Mouse (Mus musculus) kidney, adult 2 months (tissue): Measurements from ENCODE around the gene Magi2. TPM values are rescaled to one million over a fixed set of nuclear protein-coding genes. Genes with fewer than 3 reads are reported as not detected.

Experiments
- DNase-seq: peaks from one replicate; pipeline ENCODE4 v3.0.0; 2021
- H3K27ac ChIP-seq: fragments of 200-500 bp; 2 replicates; pipeline ENCODE4 v1.5.1; 2012; ENCODE audit warnings: low read depth, low read length, control low read depth, inconsistent platforms; ENCODE audit not compliant: insufficient read depth
- H3K27me3 ChIP-seq: fragments of 200-500 bp; replicated peaks from 2 replicates; pipeline ENCODE4 v1.6.1; 2012; ENCODE audit warnings: mild to moderate bottlenecking, moderate library complexity, low read length, inconsistent platforms; ENCODE audit not compliant: control insufficient read depth, insufficient read depth
- H3K36me3 ChIP-seq: fragments of 200-500 bp; 2 replicates; pipeline ENCODE4 v1.6.1; 2012; ENCODE audit warnings: mild to moderate bottlenecking, moderate library complexity, low read length, inconsistent platforms; ENCODE audit not compliant: control insufficient read depth, insufficient read depth
- H3K4me1 ChIP-seq: fragments of 200-500 bp; 2 replicates; pipeline ENCODE4 v1.6.1; 2011; ENCODE audit warnings: low read length; ENCODE audit not compliant: control insufficient read depth, insufficient read depth
- H3K4me3 ChIP-seq: fragments of 200-500 bp; 2 replicates; pipeline ENCODE4 v1.5.1; 2011; ENCODE audit warnings: mild to moderate bottlenecking, low read depth, low read length, control low read depth; ENCODE audit not compliant: insufficient read depth
- CTCF ChIP-seq: fragments of 200-500 bp; conservative IDR thresholded peaks from 2 replicates; pipeline ENCODE4 v1.5.1; 2011; ENCODE audit warnings: low read depth, mild to moderate bottlenecking, control low read depth, low read length, moderate library complexity, mixed read lengths; ENCODE audit not compliant: insufficient read depth, insufficient read length
- POLR2A ChIP-seq: fragments of 200-500 bp; IDR thresholded peaks from one replicate; pipeline ENCODE4 v1.6.1; 2011; ENCODE audit warnings: low read depth, low read length, control low read depth
- WGBS: fragments of 180-500 bp; shearing (Covaris S2); methylation state at CpG from one replicate; pipeline ENCODE4 v1.1.7; 2018; 5-methylcytosine and 5-hydroxymethylcytosine counted together
- polyA plus RNA-seq: library from polyadenylated mRNA; depleted of rRNA; stranded (reverse); fragments of >200 nt; gene quantifications from 2 replicates; pipeline ENCODE4 v1.2.3, GENCODE M21; 2012

Magi2 gene
- polyA plus RNA-seq, 1 experiment = 6.1 TPM

DNA sequence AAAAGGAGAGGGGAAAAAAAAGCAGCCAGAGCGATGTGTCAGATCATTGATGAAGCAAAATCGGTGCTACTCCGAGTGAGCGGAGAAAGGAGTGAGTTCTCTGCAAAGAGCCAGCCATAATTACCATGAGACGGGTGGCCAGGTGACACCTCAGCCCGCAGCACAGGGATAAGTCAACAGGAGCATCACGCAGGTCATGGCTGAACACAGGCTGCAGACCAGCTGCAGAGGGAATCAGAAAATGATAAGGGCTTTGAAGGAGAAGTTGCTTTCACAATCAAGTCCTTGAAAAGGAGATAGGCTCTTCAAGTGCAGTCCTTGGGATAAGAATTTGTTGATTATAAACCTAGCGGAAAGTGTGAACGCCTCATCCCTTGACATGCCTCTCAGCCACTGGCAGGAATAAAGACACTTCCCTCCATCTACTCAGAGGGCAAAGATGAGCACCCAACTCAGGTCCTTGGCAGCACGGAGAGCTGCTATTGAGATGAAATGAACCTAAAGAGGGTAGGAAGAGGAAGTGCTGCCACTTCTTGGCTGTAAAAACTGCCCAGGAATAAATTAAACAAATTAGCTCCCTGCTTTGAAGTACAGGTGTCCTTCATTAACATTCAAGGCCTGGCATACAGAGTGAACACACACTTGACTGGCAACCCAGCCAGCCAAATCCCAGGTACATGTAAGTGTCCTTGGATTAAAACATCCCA is 1428.1 kb downstream of the Magi2 start:
- no peak for TF ChIP-seq POLR2A
- no peak for TF ChIP-seq CTCF
- Histone ChIP-seq H3K27ac (no peak overlapping the region), H3K4me3 (no peak overlapping the region), H3K4me1 (no peaks in the 10 kb centered on the region), H3K27me3 (no peaks in the 10 kb centered on the region), H3K36me3 (no peaks in the 10 kb centered on the region)
- WGBS = 73% methylated on average over 10 of the region's 10 CpGs
- no peak for DNase-seq

DNA sequence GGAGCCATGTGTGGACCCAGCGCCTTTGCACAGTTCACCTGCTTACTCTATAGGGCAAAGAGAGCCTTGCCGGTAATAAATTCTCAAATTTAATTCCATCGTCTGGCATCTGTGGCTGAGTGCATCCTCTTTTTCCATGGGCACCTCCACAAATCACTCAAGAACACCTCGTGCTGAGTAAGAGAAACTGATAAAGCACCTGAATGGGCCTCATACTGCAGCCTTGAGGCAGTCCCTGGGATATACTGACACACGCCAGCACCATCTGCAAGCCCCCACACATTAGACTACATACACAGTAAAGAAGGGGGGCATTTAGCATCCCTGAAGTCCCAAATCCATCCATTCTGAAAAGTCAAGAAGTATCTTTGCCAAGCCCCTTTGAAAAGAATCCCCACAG is 1430.2 kb downstream of the Magi2 start:
- H3K4me1 ChIP-seq = no peaks in the 10 kb centered on the region

DNA sequence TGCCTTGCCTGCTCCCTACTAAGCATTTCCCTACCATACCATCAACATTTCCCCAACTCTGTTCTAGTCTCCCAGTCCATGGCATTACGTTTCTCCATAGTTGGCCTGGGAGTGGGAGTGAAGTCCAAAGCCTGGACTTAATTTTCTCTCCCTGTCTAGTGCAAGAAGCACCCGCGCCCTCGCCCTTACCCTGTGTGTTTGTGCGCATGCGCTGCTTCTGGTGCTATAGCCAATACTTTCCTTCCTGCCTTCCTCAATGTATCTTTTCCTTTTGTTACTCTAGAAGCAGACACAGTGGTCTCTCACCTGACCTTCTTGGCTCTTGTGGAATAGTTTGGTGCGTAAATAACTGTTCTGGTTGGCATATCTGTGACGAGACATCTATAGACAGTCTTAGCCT is 1440.8 kb downstream of the Magi2 start:
- DNase-seq = no peak
- WGBS = 92% methylated on average over 8 of the region's 8 CpGs

More for the DNA sequence above, 1430.2 kb downstream of the Magi2 start:
- Histone ChIP-seq H3K27me3 (no peaks in the 10 kb centered on the region), H3K36me3 (no peaks in the 10 kb centered on the region), H3K27ac (no peak overlapping the region), H3K4me3 (no peak overlapping the region)
- no peak for DNase-seq
- TF ChIP-seq POLR2A (no peak), CTCF (no peak)
- WGBS = 81% methylated on average over 5 of the region's 5 CpGs

DNA sequence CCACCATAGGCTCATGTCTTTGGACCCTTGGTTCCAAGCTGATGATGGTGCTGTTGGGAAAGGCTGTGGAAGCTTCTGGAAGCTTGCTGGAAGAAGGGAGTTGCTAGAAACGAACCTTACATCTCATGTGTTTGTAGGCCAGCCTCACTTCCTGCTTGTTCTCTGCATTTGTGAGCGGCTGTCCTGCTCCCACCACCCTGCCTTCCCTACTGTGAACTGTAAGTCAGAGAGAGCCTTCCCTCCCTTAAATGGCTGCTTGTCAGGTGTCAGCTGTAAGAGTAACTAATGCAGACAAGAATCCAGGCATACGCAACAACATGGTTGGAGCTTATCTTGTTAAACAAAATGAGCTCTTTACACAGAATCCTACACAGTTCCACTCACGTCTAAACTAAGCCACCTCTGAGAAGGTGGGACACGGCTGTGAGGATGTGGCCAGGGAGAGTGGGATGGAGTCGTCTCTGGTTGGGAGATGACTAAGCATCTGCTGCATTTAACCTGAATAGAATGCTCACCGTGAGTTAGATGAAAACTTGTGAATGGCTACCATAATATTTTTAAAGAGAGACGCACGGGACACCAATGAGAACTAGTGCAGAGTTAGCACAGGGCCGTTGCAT is 1442.0 kb downstream of the Magi2 start:
- H3K4me3 ChIP-seq = no peak overlapping the region
- H3K4me1 ChIP-seq = no peaks in the 10 kb centered on the region
- DNase-seq = no peak
- no peaks in the 10 kb centered on the region for H3K27me3 ChIP-seq
- no peak overlapping the region for H3K27ac ChIP-seq
- 87% methylated on average over 10 of the region's 10 CpGs for WGBS
- no peaks in the 10 kb centered on the region for H3K36me3 ChIP-seq
- TF ChIP-seq POLR2A (no peak), CTCF (no peak)

More for the DNA sequence above, 1440.8 kb downstream of the Magi2 start:
- Histone ChIP-seq H3K4me1 (no peaks in the 10 kb centered on the region), H3K36me3 (no peaks in the 10 kb centered on the region), H3K27me3 (no peaks in the 10 kb centered on the region), H3K4me3 (no peak overlapping the region), H3K27ac (no peak overlapping the region)
- TF ChIP-seq CTCF (no peak), POLR2A (no peak)

DNA sequence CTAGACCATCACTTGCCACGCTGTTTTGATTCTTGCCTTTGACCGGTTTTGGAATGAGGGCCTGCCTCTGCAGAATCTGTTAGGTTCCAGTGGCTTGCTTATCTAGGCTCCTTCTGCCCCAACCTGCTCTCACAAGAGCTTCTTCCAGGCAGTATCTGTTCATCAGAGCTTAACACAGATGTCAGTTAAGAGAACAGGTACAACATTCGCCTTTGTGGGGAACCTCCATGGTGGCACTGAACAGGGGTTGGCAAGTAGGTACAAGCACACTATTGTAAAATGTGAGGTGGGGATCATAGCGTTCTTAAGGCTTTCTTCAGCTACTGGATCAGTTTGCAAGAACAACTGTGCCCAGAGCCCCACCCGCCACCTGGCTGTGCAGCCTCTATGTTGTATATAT is 1442.6 kb downstream of the Magi2 start:
- Histone ChIP-seq H3K27ac (no peak overlapping the region), H3K4me1 (no peaks in the 10 kb centered on the region), H3K36me3 (no peaks in the 10 kb centered on the region), H3K27me3 (no peaks in the 10 kb centered on the region), H3K4me3 (no peak overlapping the region)
- no peak for DNase-seq
- TF ChIP-seq CTCF (no peak), POLR2A (no peak)
- 83% methylated on average over 5 of the region's 5 CpGs for WGBS

DNA sequence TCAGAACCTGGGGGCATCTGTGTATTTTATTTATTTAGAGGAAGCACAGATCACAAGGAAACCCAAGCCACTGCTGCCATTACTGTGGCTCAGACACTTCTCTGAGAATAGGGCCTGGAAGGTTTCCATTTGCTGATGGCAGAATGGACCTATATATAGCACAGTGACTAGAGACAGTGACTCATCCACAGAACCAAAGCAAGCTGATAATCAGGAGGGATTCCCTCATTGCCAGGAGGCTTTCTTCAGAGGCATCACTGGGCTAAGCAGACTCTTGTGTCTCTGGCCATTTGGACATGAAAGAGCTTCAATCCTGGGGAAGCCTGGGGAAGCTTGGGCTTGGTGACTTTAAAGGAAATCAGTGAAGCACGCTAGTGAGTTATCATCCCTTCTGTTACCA is 1445.0 kb downstream of the Magi2 start:
- WGBS = 50% methylated on average over 1 of the region's 1 CpGs
- TF ChIP-seq CTCF = no peak
- TF ChIP-seq POLR2A = no peak
- Histone ChIP-seq H3K36me3 (no peaks in the 10 kb centered on the region), H3K27me3 (no peaks in the 10 kb centered on the region), H3K4me1 (0 out of 2 replicates have a peak, but pooled peaks cover 2% of the 10 kb centered on the region), H3K27ac (no peak overlapping the region), H3K4me3 (no peak overlapping the region)
- DNase-seq = no peak

DNA sequence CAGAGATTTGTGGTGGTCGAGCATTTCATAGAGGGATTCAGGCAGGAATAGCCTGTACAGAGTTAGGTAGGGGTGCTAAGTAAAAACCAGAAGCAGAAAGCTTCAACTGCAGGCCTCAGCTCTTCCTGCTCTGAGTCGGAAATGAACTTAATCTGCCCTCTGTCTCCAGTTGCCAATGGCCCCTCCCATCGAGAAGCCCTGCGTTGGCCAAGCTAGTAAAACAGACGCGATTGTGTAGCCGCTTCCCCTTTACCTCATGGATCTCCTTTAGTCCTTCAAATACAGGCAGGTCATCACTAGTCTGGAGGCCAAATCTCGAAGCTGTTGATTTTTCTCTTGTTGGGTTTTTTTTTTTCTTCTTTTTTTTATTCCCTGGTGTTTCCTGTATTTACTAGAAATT is 1447.7 kb downstream of the Magi2 start:
- WGBS = 64% methylated on average over 8 of the region's 8 CpGs
- Histone ChIP-seq H3K4me3 (no peak overlapping the region), H3K27me3 (no peaks in the 10 kb centered on the region), H3K36me3 (no peaks in the 10 kb centered on the region), H3K4me1 (0 out of 2 replicates have a peak, but pooled peaks cover 2% of the 10 kb centered on the region), H3K27ac (no peak overlapping the region)
- no peak for TF ChIP-seq POLR2A
- no peak for TF ChIP-seq CTCF
- no peak for DNase-seq
